Mouse (Mus musculus): ENCODE measurements around the gene Plekhm2. TPM values are rescaled to one million over a fixed set of nuclear protein-coding genes. Genes with fewer than 3 reads are reported as not detected.

The Plekhm2 gene
- polyA plus RNA-seq, 1 experiment from 2014 or later = 3.4 TPM

DNA sequence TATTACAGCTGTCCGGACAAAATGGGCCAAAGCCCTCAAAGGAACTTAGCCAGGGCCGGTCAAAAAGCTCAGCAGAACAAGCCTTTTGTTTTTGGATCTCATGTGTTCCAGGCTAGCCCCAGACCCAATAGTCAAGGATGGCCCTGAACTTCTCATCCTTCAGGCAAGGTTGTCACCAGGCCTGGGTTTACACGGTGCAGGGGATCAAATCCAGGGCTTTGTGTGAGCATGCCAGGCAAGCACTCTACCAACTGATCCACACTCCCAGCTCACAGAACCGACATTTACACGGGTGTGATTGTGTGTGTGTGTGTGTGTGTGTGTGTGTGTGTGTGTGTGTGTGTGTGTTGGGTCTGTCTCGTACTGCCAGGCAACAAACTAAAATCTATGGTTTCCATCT, 47.9 kb downstream of the Plekhm2 start:
- ATAC-seq (replicated peaks; ENCODE audit: low FRiP score) = no peak
- no peak for DNase-seq (ENCODE audit: low spot score)
- Histone ChIP-seq H3K27ac (ENCODE audit: low read depth, low read length) (no peak overlapping the region), H3K9ac (ENCODE audit: low read depth, low read length) (no peak overlapping the region), H3K4me1 (replicated peaks; ENCODE audit: control insufficient read depth, insufficient read depth, low read length) (peaks cover 11% of the 10 kb centered on the region; the same call in 1 of the 2 replicates), H3K27me3 (replicated peaks; ENCODE audit: control insufficient read depth, insufficient read depth, low read length) (no peaks in the 10 kb centered on the region), H3K36me3 (ENCODE audit: control insufficient read depth, insufficient read depth, low read length) (no peaks in the 10 kb centered on the region), H3K4me2 (no peak overlapping the region; the same call in 1 of the 2 replicates), H3K4me3 (ENCODE audit: low read depth, low read length) (no peak overlapping the region), H3K9me3 (ENCODE audit: control insufficient read depth, low read length) (no peaks in the 10 kb centered on the region)
- WGBS = 72% methylated on average over 6 of the region's 6 CpGs

DNA sequence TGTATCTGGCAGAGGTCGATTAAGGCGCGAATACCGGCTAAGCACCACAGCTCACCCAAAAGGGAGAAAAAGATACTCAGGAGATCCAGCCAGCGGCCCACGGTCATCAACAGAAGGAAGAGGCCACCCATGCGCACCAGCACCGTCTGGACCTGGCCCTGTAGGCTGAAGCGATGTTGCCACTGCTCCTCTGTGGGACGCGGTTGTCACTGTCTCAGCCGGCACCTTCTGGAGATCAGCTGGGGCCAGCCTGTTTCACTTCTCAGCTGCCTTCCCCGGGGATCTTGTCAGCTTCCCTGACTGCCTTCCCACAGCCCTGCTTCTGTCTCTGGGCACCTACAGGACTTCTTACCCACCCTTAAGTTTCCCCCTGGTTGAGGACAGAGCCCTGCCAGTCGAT, 49.8 kb downstream of the Plekhm2 start:
- no peak overlapping the region for H3K27ac ChIP-seq (ENCODE audit: low read depth, low read length)
- ATAC-seq (replicated peaks; ENCODE audit: low FRiP score) (no peak), DNase-seq (ENCODE audit: low spot score) (no peak)
- no peaks in the 10 kb centered on the region for H3K9me3 ChIP-seq (ENCODE audit: control insufficient read depth, low read length)
- WGBS = 82% methylated on average over 14 of the region's 14 CpGs
- H3K27me3 ChIP-seq (replicated peaks; ENCODE audit: control insufficient read depth, insufficient read depth, low read length) = no peaks in the 10 kb centered on the region
- H3K4me1 ChIP-seq (replicated peaks; ENCODE audit: control insufficient read depth, insufficient read depth, low read length) = peaks cover 11% of the 10 kb centered on the region; the same call in 1 of the 2 replicates
- H3K4me2 ChIP-seq = no peak overlapping the region
- H3K9ac ChIP-seq (ENCODE audit: low read depth, low read length) = no peak overlapping the region
- H3K4me3 ChIP-seq (ENCODE audit: low read depth, low read length) = no peak overlapping the region
- no peaks in the 10 kb centered on the region for H3K36me3 ChIP-seq (ENCODE audit: control insufficient read depth, insufficient read depth, low read length)

DNA sequence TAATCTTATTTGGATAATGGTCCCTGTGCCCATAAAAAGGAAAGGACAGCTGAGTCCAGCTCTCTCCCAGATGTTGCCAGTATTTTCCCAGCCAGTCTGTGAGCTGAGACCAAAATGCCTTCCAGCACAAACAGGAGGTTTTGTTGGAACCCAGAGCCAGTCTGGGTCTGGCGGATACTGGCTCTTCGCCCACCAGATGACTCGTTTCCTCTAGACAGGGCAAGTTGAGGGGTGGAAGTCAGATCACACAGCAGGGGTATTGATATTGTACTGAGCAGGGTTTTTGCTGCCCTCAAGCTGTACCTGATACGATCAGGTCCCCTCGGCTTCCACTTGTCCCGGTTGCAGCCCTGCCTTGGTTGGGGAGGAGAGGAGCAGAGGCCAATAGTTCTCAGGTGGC, 55.2 kb downstream of the Plekhm2 start:
- no peak for ATAC-seq (replicated peaks; ENCODE audit: low FRiP score)
- 76% methylated on average over 6 of the region's 6 CpGs for WGBS

DNA sequence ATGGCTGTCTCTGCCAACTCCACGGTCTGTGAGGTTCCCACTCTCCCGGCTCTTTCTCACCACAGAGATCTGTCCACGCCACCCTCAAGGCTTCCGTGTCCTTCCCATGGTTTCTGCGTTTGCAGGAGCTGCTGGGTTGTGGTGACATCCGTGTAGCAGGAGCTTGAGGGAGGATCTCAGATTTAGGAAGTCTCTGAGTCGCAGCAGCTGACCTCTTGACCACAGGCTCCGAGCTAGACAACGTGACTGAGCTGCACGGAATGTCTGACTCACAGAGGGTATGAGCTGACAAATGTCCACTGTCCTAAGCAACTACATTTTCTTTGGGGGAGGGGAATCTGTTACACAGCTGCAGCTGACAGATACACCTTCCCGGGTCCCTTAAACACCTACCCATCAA, 58.8 kb downstream of the Plekhm2 start, which contains the start of gene Fblim1:
Gene Fblim1, minus strand, starts transcription at position 236 of the 400 bp plus-strand sequence.
- no peak for DNase-seq (ENCODE audit: low spot score)
- H3K4me2 ChIP-seq = no peak within 1 kb of the TSS
- WGBS = 62% methylated on average over 11 of the region's 11 CpGs
- no peaks in the 10 kb centered on the region for H3K36me3 ChIP-seq (ENCODE audit: control insufficient read depth, insufficient read depth, low read length)
- H3K9me3 ChIP-seq (ENCODE audit: control insufficient read depth, low read length) = no peaks in the 10 kb centered on the region
- no peak within 1 kb of the TSS for H3K9ac ChIP-seq (ENCODE audit: low read depth, low read length)
- H3K4me3 ChIP-seq (ENCODE audit: low read depth, low read length) = no peak within 1 kb of the TSS
- H3K27me3 ChIP-seq (replicated peaks; ENCODE audit: control insufficient read depth, insufficient read depth, low read length) = no peaks in the 10 kb centered on the region; the same call in 1 of the 2 replicates
- H3K27ac ChIP-seq (ENCODE audit: low read depth, low read length) = no peak within 1 kb of the TSS
- H3K4me1 ChIP-seq (replicated peaks; ENCODE audit: control insufficient read depth, insufficient read depth, low read length) = 0 out of 2 replicates have a peak, but pooled peaks cover 4% of the 10 kb centered on the region
- ATAC-seq (replicated peaks; ENCODE audit: low FRiP score) = no peak

More for the DNA sequence above, 55.2 kb downstream of the Plekhm2 start:
- Histone ChIP-seq H3K4me3 (ENCODE audit: low read depth, low read length) (no peak overlapping the region), H3K9me3 (ENCODE audit: control insufficient read depth, low read length) (no peaks in the 10 kb centered on the region), H3K4me1 (replicated peaks; ENCODE audit: control insufficient read depth, insufficient read depth, low read length) (no peaks in the 10 kb centered on the region), H3K27ac (ENCODE audit: low read depth, low read length) (no peak overlapping the region), H3K36me3 (ENCODE audit: control insufficient read depth, insufficient read depth, low read length) (no peaks in the 10 kb centered on the region), H3K4me2 (no peak overlapping the region), H3K9ac (ENCODE audit: low read depth, low read length) (no peak overlapping the region), H3K27me3 (replicated peaks; ENCODE audit: control insufficient read depth, insufficient read depth, low read length) (no peaks in the 10 kb centered on the region)
- no peak for DNase-seq (ENCODE audit: low spot score)

DNA sequence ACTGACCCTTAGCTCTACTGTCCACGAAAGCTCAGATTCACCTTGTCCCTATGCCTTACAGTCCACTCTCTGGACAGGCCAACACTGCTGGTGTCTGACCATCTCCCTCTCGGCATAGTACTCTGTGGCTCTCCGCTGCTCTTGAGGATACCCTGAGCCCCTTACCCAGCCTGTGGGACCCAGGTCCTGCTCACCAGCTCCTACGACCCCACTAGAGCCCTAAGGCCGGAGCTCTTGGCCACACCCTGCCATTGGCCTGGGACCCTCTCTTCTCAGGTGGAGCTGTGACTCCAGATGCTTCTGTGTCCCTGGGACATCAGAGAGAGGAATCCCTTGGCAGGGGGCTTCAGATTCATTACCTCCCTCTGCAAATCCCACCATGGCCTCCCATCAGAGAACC, 59.3 kb downstream of the Plekhm2 start:
- H3K4me2 ChIP-seq = no peak overlapping the region
- H3K4me3 ChIP-seq (ENCODE audit: low read depth, low read length) = no peak overlapping the region
- H3K27ac ChIP-seq (ENCODE audit: low read depth, low read length) = no peak overlapping the region
- no peak overlapping the region for H3K9ac ChIP-seq (ENCODE audit: low read depth, low read length)
- no peak for DNase-seq (ENCODE audit: low spot score)
- peaks cover 4% of the 10 kb centered on the region for H3K27me3 ChIP-seq (replicated peaks; ENCODE audit: control insufficient read depth, insufficient read depth, low read length)
- ATAC-seq (replicated peaks; ENCODE audit: low FRiP score) = no peak
- WGBS = 85% methylated on average over 5 of the region's 5 CpGs
- H3K9me3 ChIP-seq (ENCODE audit: control insufficient read depth, low read length) = no peaks in the 10 kb centered on the region
- H3K4me1 ChIP-seq (replicated peaks; ENCODE audit: control insufficient read depth, insufficient read depth, low read length) = 0 out of 2 replicates have a peak, but pooled peaks cover 4% of the 10 kb centered on the region
- no peaks in the 10 kb centered on the region for H3K36me3 ChIP-seq (ENCODE audit: control insufficient read depth, insufficient read depth, low read length)

DNA sequence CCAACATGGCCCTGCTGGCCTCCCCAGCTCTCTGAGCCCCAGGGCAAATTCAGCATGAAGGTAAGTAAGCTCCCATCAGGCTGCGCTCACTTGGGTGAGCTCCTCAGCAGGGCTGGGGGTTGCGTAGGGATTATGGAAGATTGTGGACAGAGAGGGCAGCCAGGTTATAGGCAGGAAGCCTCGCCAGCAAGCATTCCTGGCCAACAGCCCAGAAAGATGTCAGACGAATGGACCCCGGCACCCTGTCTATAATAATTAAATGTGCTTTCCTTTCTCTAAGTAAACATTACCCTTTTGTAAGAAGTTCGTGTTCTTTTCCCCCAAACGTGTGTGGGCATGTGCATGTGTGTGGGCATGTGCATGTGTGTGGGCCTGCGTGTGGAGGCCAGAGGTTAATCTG, 60.2 kb downstream of the Plekhm2 start:
- peaks cover 4% of the 10 kb centered on the region; the same call in 1 of the 2 replicates for H3K4me1 ChIP-seq (replicated peaks; ENCODE audit: control insufficient read depth, insufficient read depth, low read length)

DNA sequence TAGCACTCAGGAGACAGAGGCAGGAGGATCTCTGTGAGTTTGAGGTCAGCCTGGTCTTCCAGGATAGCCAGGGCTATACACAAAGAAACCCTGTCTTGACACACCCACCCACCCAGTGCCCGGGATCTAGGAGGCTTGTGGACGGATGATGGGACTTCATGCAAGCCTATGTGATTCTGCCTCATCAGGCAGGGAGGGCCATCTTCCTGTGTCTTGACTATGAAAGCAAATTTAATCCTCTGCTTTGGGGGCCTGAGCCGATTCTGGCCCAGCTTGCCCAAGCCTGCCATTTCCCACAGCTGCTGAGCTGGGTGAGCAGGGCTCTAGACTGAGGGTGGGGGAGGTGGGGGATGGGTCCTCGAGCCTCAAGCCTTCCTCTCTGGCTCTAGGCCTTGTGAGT, 60.8 kb downstream of the Plekhm2 start:
- H3K27me3 ChIP-seq (replicated peaks; ENCODE audit: control insufficient read depth, insufficient read depth, low read length) = peaks cover 19% of the 10 kb centered on the region
- no peak overlapping the region for H3K9ac ChIP-seq (ENCODE audit: low read depth, low read length)
- peaks cover 4% of the 10 kb centered on the region; the same call in 1 of the 2 replicates for H3K4me1 ChIP-seq (replicated peaks; ENCODE audit: control insufficient read depth, insufficient read depth, low read length)
- DNase-seq (ENCODE audit: low spot score) = no peak
- no peak for ATAC-seq (replicated peaks; ENCODE audit: low FRiP score)
- WGBS = 74% methylated on average over 4 of the region's 4 CpGs
- H3K4me2 ChIP-seq = no peak overlapping the region
- no peak overlapping the region for H3K27ac ChIP-seq (ENCODE audit: low read depth, low read length)
- no peaks in the 10 kb centered on the region for H3K9me3 ChIP-seq (ENCODE audit: control insufficient read depth, low read length)
- no peaks in the 10 kb centered on the region for H3K36me3 ChIP-seq (ENCODE audit: control insufficient read depth, insufficient read depth, low read length)
- H3K4me3 ChIP-seq (ENCODE audit: low read depth, low read length) = no peak overlapping the region

More for the DNA sequence above, 60.2 kb downstream of the Plekhm2 start:
- Histone ChIP-seq H3K27me3 (replicated peaks; ENCODE audit: control insufficient read depth, insufficient read depth, low read length) (peaks cover 14% of the 10 kb centered on the region), H3K9ac (ENCODE audit: low read depth, low read length) (no peak overlapping the region), H3K36me3 (ENCODE audit: control insufficient read depth, insufficient read depth, low read length) (no peaks in the 10 kb centered on the region), H3K27ac (ENCODE audit: low read depth, low read length) (no peak overlapping the region), H3K4me2 (no peak overlapping the region), H3K9me3 (ENCODE audit: control insufficient read depth, low read length) (no peaks in the 10 kb centered on the region), H3K4me3 (ENCODE audit: low read depth, low read length) (no peak overlapping the region)
- ATAC-seq (replicated peaks; ENCODE audit: low FRiP score) (no peak), DNase-seq (ENCODE audit: low spot score) (no peak)
- WGBS = 73% methylated on average over 8 of the region's 8 CpGs

DNA sequence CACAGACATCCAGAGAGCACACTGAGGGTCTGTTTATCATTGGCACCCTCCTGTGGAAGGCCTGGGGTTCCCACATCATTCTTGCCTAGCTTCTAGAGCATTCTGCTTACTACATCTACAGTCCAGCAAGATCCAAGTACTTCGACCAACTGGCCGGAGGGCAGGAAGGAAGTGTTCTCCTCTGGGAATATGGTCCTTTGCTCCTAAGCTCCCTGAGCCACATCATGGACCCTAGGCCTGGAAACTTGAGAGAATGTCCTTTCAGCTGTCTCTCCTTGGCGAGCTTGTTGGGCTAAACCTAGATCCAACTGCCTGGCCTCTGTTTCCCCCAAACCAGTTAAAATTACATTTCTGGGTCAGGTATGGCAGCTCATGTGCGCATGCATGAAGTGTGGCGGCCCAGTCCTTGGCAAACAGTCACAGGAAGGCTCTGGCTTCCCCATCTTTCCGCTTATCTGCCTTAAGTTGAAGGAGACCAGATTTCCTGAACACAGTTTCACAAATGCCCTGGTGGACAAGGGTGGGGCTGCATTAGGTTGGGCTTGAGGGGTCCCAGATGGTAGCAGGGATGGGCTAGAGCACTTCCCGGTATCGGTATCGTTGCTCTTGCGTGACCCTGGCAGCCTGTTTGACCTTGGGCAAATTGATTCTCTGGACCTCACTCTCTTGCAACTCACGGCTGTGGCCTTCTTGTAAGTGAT, 62.0 kb downstream of the Plekhm2 start:
- H3K4me3 ChIP-seq (ENCODE audit: low read depth, low read length) = no peak overlapping the region
- H3K36me3 ChIP-seq (ENCODE audit: control insufficient read depth, insufficient read depth, low read length) = no peaks in the 10 kb centered on the region
- ATAC-seq (replicated peaks; ENCODE audit: low FRiP score) (no peak), DNase-seq (ENCODE audit: low spot score) (no peak)
- peaks cover 29% of the 10 kb centered on the region for H3K27me3 ChIP-seq (replicated peaks; ENCODE audit: control insufficient read depth, insufficient read depth, low read length)
- no peak overlapping the region for H3K9ac ChIP-seq (ENCODE audit: low read depth, low read length)
- peaks cover 9% of the 10 kb centered on the region; the same call in 1 of the 2 replicates for H3K4me1 ChIP-seq (replicated peaks; ENCODE audit: control insufficient read depth, insufficient read depth, low read length)
- WGBS = 61% methylated on average over 11 of the region's 11 CpGs
- H3K4me2 ChIP-seq = no peak overlapping the region
- H3K27ac ChIP-seq (ENCODE audit: low read depth, low read length) = no peak overlapping the region
- H3K9me3 ChIP-seq (ENCODE audit: control insufficient read depth, low read length) = no peaks in the 10 kb centered on the region

All from liver, embryonic 11.5 days (tissue).